Mouse (Mus musculus) heart, adult 8-10 months (tissue): ENCODE data around the gene Lair1. TPM values are rescaled to one million over a fixed set of nuclear protein-coding genes. Genes with fewer than 3 reads are reported as not detected.
"Not testable (repeated sequence)": the region's sequence is repeated elsewhere in the genome, so short reads cannot be mapped to it uniquely, and the experiment has no call there.

Experiments
- DNase-seq: peaks from one replicate; pipeline ENCODE4 v3.0.0; 2022; ENCODE audit warnings: low spot score
- total RNA-seq, 4 experiments: library from RNA; stranded (reverse); gene quantifications; 2 replicates each; pipeline ENCODE4 v1.2.4; 2022

Lair1 gene
- total RNA-seq, 4 experiments from 2014 or later = 0.84 to 2.0 (median 1.7) TPM

DNA sequence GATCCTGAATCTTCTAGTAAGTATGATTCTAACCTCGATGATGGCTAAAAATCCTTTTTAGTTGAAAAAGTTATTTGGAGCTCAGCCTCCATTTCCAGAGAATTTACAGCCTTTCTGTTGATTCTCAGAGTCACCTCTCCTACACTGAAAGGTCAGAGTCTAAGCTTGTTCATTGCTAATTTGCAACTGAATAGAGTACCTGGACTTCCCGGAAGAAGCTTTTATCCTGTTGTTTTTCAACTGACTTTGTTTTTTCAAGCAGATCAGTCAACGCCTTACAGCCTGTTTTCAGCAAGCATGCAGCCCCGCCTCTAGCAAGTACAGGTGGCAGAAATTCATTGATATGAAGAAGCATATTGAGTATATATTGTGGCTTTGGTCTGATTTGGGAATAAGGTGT lies 59.0 kb downstream of the Lair1 start:
- DNase-seq = not testable (repeated sequence)

DNA sequence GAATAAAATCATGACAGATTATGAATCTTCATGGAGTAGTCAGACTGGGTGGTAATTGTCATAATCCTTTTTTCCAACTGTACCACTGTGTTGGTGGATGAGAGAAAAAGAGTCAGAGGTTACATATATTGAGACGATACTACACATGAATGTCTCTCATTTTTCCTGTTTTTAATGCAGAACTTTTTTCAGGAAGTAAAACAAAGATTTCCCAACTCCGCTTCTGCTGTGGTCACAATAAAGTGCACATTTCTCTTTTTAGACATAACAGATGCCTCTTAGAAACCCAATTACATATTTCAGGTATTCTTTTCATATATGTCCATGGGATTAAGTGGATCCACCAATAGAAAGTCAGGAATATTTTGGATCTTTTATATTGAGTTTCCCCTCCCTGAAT lies 101.0 kb downstream of the Lair1 start:
- no peak for DNase-seq

DNA sequence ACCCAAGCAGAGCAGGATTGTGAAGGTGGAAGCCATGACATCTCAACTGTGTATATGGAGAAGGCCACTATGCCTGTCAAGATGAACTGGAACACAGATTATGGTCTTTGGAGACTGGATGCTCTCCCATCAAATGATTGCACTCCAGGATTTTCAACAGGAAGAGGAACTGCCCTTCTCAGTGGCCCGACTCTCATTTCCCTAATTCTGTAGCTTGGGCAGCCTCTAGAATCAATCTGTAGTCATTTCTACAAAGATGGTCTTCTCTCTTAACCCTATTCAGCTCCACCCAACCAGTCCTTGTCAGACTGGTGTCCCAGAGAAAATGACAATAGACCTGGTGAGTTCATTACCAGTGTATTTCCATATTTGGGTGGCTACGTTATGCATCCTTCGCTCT lies 105.6 kb downstream of the Lair1 start:
- DNase-seq = no peak

Other genes with a start within 250 kb of the Lair1 start
- under 1 TPM in 2 of 4 experiments, not detected in 2; 0.22 to 0.75 TPM for gene Gm15448, start 237.5 kb downstream of the Lair1 start, total RNA-seq
- under 1 TPM in 1 of 4 experiments, not detected in 3; 0.12 TPM for gene Pira2, start 218.2 kb downstream of the Lair1 start, total RNA-seq
- gene Gm14548, start 165.1 kb downstream of the Lair1 start, total RNA-seq = under 1 TPM in 2 of 4 experiments, not detected in 2; 0.14 to 0.28 TPM
- gene Lilra6, start 147.7 kb downstream of the Lair1 start, total RNA-seq = under 1 TPM in 2 of 4 experiments, not detected in 2; 0.24 to 0.63 TPM
- gene Ttyh1, start 56.2 kb upstream of the Lair1 start, total RNA-seq = 1 to 10 TPM in 2 of 4 experiments, under 1 TPM in 2; 0.79 to 1.7 (median 0.95) TPM
- gene Leng8, start 73.8 kb upstream of the Lair1 start, total RNA-seq = 10 to 100 TPM; 27.1 to 49.5 (median 38.6) TPM
- gene Leng9, start 87.2 kb upstream of the Lair1 start, total RNA-seq = 1 to 10 TPM; 2.8 to 3.7 (median 3.6) TPM
- gene Cdc42ep5, start 101.7 kb upstream of the Lair1 start, total RNA-seq = 1 to 10 TPM; 3.8 to 7.5 (median 4.6) TPM
- 1 to 10 TPM in 2 of 4 experiments, under 1 TPM in 2; 0.82 to 1.4 (median 1.1) TPM for gene Lilra5, start 174.6 kb upstream of the Lair1 start, total RNA-seq